Mouse (Mus musculus) B cell, adult 62 days (primary cell): ENCODE data around the gene Tubgcp6. TPM values are rescaled to one million over a fixed set of nuclear protein-coding genes. Genes with fewer than 3 reads are reported as not detected.

Experiments used
- total RNA-seq: library from RNA; stranded (reverse); gene quantifications from 4 replicates; pipeline ENCODE4 v1.2.4, GENCODE M21; 2023

The Tubgcp6 gene
- 55.4 to 58.7 TPM (median 55.8 TPM) in 4 replicates for total RNA-seq

DNA sequence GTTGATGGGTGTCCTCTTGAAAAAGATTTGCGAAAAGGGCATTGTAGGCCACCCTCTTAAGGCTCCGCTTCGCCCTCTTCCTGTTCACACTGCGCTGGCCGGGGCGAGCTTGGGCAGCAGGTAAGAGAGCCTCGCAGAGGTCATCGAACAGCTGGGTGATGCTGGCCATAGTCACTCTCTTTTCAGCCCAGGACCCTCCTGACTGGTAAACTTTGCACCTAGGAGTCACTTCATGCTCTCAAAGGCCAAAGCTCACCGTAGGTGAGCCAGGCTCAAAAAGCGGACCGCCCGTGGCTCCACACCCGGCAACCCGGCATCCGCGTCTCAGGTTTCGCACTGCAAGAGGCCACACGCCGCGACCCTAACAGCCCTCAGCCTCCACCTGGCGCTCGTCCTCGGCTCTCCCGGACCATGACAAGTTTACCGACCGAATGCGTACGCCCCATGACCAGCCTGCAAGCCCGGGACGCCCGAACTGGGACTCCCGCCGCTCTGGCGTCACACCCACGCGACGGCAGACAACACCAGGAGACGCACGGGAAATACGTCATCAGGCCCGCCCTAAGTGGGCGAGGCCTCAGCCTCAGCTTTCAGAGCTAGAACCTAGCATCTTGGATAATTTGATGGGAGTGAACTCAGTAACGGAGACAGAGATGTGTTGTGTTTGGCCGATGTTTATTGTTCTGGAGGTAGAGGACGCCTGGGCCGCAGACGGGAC lies at the start of gene Tubgcp6:
Gene Tubgcp6 (minus strand): TSS at position 464 of the 718 bp plus-strand sequence.

DNA sequence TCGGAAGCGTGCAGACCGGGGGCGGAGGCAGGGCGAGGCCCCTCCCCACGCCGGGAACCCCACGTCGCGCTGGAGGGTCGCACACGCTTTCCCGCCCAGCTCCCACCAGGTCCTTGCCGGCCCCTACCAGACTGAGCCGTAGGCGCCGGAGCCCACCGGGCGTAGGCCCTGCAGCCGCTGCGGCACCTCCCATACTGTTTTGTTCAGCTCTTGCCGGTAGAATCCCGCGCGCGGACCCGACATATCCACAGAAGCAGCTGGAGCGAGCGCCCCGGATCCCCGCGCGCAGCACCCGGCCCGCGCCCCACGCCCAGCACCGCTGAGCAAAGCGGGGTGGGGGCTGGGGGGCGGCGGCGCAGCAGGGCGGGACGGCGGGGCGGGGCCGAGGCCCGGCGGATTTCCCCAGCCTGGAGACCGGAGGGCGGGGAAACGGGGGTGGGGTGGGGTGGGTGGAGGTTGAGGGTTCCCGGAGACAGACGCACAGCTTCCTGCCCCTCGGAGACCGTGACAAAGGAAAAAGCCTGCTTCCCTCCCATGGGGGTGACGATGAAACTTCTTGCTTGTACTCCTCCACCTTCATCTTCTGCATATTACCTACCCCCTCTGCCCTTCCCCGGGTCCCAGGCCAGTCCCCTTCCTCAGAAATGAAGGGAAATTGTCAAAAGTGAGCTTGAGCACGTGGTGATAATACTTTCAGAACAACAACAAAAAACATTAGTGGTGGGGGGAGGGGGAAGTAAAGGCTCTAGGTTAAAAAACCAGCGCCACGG lies 26.5 kb upstream of the Tubgcp6 start, which contains the start of gene Mapk11:
Gene Mapk11 (minus strand): TSS at position 358 of the 770 bp plus-strand sequence.

DNA sequence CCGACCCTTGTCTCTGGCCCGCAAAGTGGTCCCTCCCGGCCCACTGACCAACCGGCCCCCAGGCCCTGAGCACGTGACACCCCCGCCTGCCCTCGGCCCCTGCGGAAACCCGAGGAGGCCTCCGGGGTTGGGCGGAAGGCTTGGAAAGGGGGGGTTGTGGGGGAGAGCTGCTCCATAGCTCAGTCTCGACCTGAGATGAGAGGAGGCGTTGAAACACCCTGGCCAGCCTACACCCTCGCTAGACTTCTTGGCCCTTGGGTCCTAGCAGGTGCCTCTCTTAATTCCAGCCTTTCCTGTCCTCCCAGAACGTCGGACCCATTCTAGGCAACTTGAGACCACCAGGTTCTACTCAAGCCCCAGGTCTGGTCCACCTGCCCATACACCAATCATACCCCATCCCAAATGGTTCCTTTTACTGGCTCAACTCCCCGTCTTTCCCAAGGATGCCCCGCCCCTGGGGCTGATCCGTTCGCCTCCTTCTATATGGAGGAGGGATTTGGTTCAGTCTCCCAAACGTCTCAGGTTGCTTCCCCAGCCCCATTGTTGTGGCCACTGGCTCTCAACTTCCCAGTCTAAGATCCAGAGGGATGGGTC lies 17.8 kb upstream of the Tubgcp6 start, which contains the start of gene Mapk12:
Gene Mapk12 (minus strand): TSS at position 45 of the 594 bp plus-strand sequence.

DNA sequence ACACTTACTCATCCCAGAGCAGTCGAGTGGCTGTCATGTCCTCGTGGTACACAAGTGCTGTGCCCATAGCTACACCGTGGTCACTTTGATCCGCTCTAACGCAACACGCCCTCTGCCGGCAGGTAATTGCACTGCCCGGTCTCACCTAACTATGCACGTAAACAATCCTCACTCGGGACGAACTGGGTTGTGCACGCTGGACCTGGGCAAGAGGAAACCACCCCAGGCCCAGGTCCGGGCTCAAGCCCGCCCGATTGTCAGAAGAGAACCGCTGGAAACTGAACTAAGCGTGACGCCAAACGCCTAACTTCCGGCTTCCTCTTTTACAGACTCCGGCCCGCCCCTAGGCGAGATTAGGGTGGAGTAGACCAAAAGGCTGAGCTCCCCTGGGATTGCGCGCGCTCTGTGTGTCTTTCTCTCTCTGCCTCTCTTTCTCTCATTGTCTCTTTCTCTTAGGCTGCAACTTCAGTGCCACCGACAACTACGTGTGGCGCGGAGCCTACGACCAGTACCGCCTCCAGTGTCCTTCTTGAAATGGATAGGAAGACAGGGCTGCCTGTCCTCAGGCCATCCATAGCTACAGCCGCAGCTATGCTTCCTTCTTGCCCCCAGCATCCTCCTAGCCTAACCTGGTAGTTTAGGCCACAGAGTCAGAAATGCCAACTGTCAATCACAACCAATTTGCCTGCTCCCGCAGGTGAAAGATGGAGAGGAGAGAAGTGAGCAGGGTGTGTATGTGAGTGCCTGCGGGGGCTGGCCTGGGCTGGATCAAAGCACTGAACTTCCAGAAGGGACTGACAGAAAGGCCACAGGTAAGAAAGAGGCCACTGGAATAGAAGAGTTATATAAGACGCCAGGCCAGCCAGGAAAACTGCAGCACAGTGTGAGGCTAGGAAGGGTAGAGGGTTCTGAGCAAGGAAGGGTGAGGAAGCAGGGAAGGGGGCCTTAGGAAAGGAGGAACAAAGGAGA lies 5.8 kb upstream of the Tubgcp6 start, which contains the start of gene Hdac10:
Gene Hdac10 (minus strand): TSS at position 319 of the 969 bp plus-strand sequence.

DNA sequence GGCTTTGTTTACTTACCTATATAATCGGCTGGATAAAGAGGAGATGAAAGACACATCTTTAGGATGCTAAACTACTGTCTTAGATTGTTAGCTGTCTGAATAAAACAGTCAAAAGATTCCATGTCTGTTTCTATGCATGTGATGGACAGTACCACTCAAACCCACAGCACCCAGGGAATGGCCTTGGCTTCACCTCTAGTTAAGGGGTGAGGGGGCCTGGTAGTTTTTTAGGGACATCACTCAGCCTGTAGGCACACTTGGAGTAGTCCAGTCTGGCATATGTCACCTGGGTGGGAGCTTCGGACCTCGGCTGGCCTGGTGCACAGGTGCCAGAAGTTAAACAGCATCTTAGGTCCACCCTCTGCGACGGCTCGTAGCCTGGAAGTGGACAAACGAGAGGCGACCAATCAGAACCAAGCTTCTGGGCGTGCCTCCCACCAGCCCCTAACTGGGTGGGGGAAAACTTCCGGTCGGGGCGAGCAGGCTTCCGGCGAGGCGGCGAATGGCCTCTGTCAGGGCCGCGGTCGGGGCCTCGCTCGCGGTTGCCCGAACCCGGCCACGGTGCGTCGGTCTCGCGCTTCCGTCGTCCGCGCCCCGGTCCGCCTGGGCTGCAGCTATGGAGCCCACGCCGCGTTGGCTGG lies 34.2 kb downstream of the Tubgcp6 start, which contains the start of gene Selenoo:
Gene Selenoo (plus strand): TSS at position 478 of the 641 bp plus-strand sequence.

DNA sequence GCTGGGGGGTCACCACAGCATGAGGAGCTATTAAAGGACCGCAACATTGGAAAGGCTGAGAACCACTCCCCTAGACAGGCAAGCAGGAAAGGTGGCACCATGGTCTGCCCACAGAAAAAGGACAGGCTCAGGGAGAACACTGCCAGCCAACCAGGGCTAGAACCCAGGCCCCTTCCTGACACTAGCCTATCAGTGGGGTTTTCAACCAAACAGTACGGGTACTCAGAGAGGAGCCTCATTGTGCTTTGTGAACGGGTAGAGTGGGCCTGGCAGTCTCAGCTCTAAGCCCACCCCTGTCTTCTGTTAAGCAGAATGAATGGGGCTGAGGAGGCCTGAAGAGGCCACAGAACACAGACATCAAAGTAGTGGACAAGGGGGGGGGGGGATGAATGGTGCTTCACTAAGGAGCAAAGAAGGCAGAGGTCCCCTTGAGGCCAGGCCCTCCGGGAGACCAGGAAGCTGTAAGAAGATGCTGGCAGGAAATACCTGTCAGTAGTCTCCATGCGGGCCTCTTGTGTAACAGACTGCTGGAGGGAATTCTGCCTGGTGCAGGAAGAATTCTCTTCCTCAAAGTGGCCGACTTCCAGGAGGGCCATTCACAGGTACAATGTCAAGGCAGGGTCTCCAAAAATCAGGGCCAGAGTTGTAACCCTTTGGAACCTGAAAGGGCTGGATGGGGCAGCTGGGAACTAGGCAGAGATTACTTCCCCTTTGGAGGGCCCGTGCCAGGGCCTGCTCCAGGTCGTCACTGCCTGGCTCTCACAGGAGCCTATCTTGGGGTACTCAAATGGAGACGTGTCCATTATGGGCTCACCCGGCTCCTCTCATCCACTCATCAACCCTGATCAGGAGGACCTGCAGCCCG lies 48.1 kb downstream of the Tubgcp6 start, which contains the start of gene Trabd:
Gene Trabd (plus strand): TSS at position 512 of the 865 bp plus-strand sequence.

DNA sequence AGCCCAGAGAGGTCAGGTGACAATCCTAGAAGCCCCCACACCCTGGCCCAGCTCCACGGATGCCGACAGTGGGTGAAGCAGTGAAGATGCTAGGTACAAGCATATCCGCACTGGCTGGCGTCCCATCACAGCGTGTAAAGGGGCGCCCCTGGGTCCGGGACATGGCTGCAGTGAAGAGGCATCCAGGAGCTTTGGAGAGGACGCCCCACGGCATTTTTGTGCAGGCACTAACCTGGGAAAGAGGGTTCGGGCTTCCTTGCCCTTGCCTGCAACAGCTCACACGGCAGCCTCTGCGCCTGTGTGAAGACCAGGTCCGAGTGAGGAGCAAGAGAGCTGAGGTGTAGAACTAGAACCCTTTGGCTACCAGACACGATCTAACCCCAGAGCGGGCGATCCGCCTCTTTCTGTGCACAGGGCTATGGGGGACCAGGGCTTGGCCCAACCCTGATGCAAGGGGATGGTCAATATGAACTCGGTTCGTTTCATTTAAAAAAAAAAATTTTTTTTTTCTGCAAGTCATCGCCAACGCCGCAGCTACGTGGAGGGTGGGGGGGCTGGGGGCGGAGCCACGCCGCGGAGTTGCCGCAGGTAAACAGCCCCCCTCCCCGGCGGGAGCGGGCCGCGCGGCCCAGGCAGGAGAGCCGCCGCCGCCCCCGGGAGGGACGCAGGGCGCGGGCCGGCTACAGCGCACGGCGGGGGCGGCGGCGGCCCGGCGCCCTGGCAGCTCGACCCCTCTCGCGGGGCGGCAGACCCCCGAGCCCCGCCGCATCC lies 63.6 kb downstream of the Tubgcp6 start, which contains the start of gene Panx2:
Gene Panx2 (plus strand): TSS at position 574 of the 771 bp plus-strand sequence.

Other genes with a start within 250 kb of the Tubgcp6 start
- not detected in 4 replicates for gene Ttll8, start 168.7 kb downstream of the Tubgcp6 start, total RNA-seq
- gene Mlc1, start 144.1 kb downstream of the Tubgcp6 start, total RNA-seq: not detected in 4 replicates
- not detected in 4 replicates for gene Mov10l1, start 140.2 kb downstream of the Tubgcp6 start, total RNA-seq
- not detected in 4 replicates for gene Panx2, start 63.4 kb downstream of the Tubgcp6 start, total RNA-seq
- gene Trabd, start 48.0 kb downstream of the Tubgcp6 start, total RNA-seq: 50.2 to 57.3 TPM (median 52.9 TPM) in 4 replicates
- 23.2 to 26.5 TPM (median 23.9 TPM) in 4 replicates for gene Selenoo, start 34.0 kb downstream of the Tubgcp6 start, total RNA-seq
- 83.7 to 94.1 TPM (median 89.5 TPM) in 4 replicates for gene Hdac10, start 5.6 kb upstream of the Tubgcp6 start, total RNA-seq
- gene Mapk12, start 17.6 kb upstream of the Tubgcp6 start, total RNA-seq: 14.5 to 18.8 TPM (median 16.9 TPM) in 4 replicates
- 73.3 to 78.7 TPM (median 77.4 TPM) in 4 replicates for gene Mapk11, start 26.5 kb upstream of the Tubgcp6 start, total RNA-seq
- 9.1 to 12.3 TPM (median 11.3 TPM) in 4 replicates for gene Plxnb2, start 57.7 kb upstream of the Tubgcp6 start, total RNA-seq
- gene Dennd6b, start 73.4 kb upstream of the Tubgcp6 start, total RNA-seq: 29.9 to 37.7 TPM (median 32.6 TPM) in 4 replicates
- gene Ppp6r2, start 88.4 kb upstream of the Tubgcp6 start, total RNA-seq: 53.3 to 62.4 TPM (median 58.4 TPM) in 4 replicates
- 238 to 267 TPM (median 247 TPM) in 4 replicates for gene Sbf1, start 192.2 kb upstream of the Tubgcp6 start, total RNA-seq
- gene Adm2, start 199.6 kb upstream of the Tubgcp6 start, total RNA-seq: not detected in 4 replicates
- gene Miox, start 211.3 kb upstream of the Tubgcp6 start, total RNA-seq: not detected in 4 replicates
- gene Lmf2, start 232.5 kb upstream of the Tubgcp6 start, total RNA-seq: 38.4 to 46.3 TPM (median 41.9 TPM) in 4 replicates
- gene Ncaph2, start 232.6 kb upstream of the Tubgcp6 start, total RNA-seq: 121 to 132 TPM (median 123 TPM) in 4 replicates